7 mouse cellular contexts compared by ENCODE assay signal in the genomic region with DNA sequence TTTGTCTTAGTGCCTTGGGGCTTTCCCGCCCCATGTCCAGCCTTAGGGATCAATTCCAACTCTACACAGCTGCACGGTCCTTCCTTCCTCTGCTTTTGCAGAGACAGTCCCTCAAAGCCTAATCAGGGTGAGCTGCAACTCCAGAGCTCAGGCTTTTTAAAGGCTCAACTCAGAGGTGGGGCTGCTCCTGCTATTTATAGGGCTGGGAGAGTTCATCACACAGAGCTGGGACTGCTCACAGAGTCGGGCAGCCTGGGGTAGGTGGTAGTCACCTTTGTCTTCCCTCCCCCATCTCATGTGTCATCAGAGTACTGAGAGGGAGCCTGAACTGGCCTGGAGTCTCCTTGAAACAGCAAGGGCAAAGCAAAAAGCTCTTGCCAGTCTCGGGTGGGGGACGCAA. TPM values are rescaled to one million over a fixed set of nuclear protein-coding genes. Genes with fewer than 3 reads are reported as not detected.
DNase-seq lines count a peak whose midpoint lies in the region; ATAC-seq and TF ChIP-seq lines count a peak whose summit lies in the region.

No protein-coding gene starts in this region.

- TF ChIP-seq POLR2A in liver, adult 2 months (IDR thresholded peaks at IDR 0.05; ENCODE audit: extremely low read depth, insufficient read depth, low read length): no peak

- no peaks in the 10 kb centered on the region for H3K9me3 ChIP-seq in forebrain, embryonic 16.5 days (ENCODE audit: control insufficient read depth, low read length)
- H3K9me3 ChIP-seq in neural tube, embryonic 14.5 days (ENCODE audit: control insufficient read depth, low read length): no peaks in the 10 kb centered on the region

- H3K4me3 ChIP-seq in liver, adult 2 months (ENCODE audit: insufficient read depth, low read depth, low read length): no peak overlapping the region
- H3K4me3 ChIP-seq in forebrain, embryonic 16.5 days (replicated peaks; ENCODE audit: low read length): no peak overlapping the region
- no peak overlapping the region for H3K4me3 ChIP-seq in neural tube, embryonic 14.5 days (ENCODE audit: low read depth, low read length)

- no peak for ATAC-seq in forebrain, embryonic 16.5 days
- ATAC-seq in neural tube, embryonic 14.5 days (ENCODE audit: low read depth): no peak

- no peaks in the 10 kb centered on the region for H3K27me3 ChIP-seq in liver, adult 2 months (ENCODE audit: control insufficient read depth, insufficient read depth, low read length)
- H3K27me3 ChIP-seq in forebrain, embryonic 16.5 days (replicated peaks; ENCODE audit: control insufficient read depth, insufficient read depth, low read length): no peaks in the 10 kb centered on the region
- no peaks in the 10 kb centered on the region for H3K27me3 ChIP-seq in neural tube, embryonic 14.5 days (ENCODE audit: control insufficient read depth, insufficient read depth, low read length)

- WGBS in liver, adult 2 months: 66% methylated on average over 5 of the region's 5 CpGs
- 62% methylated on average over 5 of the region's 5 CpGs for WGBS in forebrain, embryonic 16.5 days
- WGBS in neural tube, embryonic 14.5 days: 53% methylated on average over 5 of the region's 5 CpGs

- H3K4me2 ChIP-seq in forebrain, embryonic 16.5 days (ENCODE audit: low read length): no peak overlapping the region
- H3K4me2 ChIP-seq in neural tube, embryonic 14.5 days (ENCODE audit: low read depth, low read length): no peak overlapping the region

- intact Hi-C loops in heart, postnatal 10 days (cut with DNase I): loop anchor here (2.0 kb wide), 1 partner anchor 21 kb away; no protein-coding TSS in a partner anchor

- TF ChIP-seq CTCF in liver, adult 2 months (IDR thresholded peaks at IDR 0.05; ENCODE audit: low read depth, low read length): no peak

- H3K36me3 ChIP-seq in liver, adult 2 months (ENCODE audit: control insufficient read depth, insufficient read depth, low read length): no peaks in the 10 kb centered on the region
- peaks cover 11% of the 10 kb centered on the region for H3K36me3 ChIP-seq in forebrain, embryonic 16.5 days (ENCODE audit: control insufficient read depth, insufficient read depth)
- peaks cover 4% of the 10 kb centered on the region for H3K36me3 ChIP-seq in neural tube, embryonic 14.5 days (ENCODE audit: control insufficient read depth, insufficient read depth, low read length)

- H3K4me1 ChIP-seq in liver, adult 2 months (ENCODE audit: control insufficient read depth, insufficient read depth, low read length): peaks cover 2% of the 10 kb centered on the region; the same call in 1 of the 2 replicates
- H3K4me1 ChIP-seq in forebrain, embryonic 16.5 days (replicated peaks; ENCODE audit: control insufficient read depth, insufficient read depth, low read length): peaks cover 35% of the 10 kb centered on the region
- peaks cover 13% of the 10 kb centered on the region; the same call in 1 of the 2 replicates for H3K4me1 ChIP-seq in neural tube, embryonic 14.5 days (ENCODE audit: control insufficient read depth, insufficient read depth, low read length)

- DNase-seq in liver, adult 2 months (ENCODE audit: extremely low read depth, low read depth, low spot score): no peak
- no peak for DNase-seq in liver
- DNase-seq in heart, postnatal 10 days: peak; percentile 80 to 86
- no peak for DNase-seq in layer of hippocampus, postnatal 36 days
- no peak for DNase-seq in spleen, postnatal 14 days (ENCODE audit: low spot score in 2 of 2)

- peak overlapping the region; percentile 58 for H3K27ac ChIP-seq in liver, adult 2 months (replicated peaks; ENCODE audit: insufficient read depth, low read depth, low read length)
- H3K27ac ChIP-seq in forebrain, embryonic 16.5 days (ENCODE audit: low read length): peak overlapping the region; percentile 48
- peak overlapping the region; percentile 24; the same call in 1 of the 2 replicates for H3K27ac ChIP-seq in neural tube, embryonic 14.5 days (ENCODE audit: low read depth, low read length)

- 0 out of 2 replicates have a peak overlapping the region, but pooled peaks have one; percentile 28 for H3K9ac ChIP-seq in liver, adult 2 months (ENCODE audit: low read depth, low read length)
- no peak overlapping the region for H3K9ac ChIP-seq in forebrain, embryonic 16.5 days (replicated peaks; ENCODE audit: low read depth, low read length)
- H3K9ac ChIP-seq in neural tube, embryonic 14.5 days (replicated peaks; ENCODE audit: low read depth, low read length): no peak overlapping the region

- H3K79me2 ChIP-seq in liver, adult 2 months (ENCODE audit: control insufficient read depth, insufficient read depth, low read length): 0 out of 2 replicates have a peak, but pooled peaks cover 5% of the 10 kb centered on the region

RNA-seq across cellular contexts. Expression of a gene that starts 22.8 kb away (rescaled TPM):
- total RNA-seq in liver, adult 2 months (2014; rRNA removed): 2.5 TPM in 2 replicates
- 1.6 and 3.3 TPM in 2 replicates for polyA plus RNA-seq in liver, adult 2 months (2012; rRNA removed)
- 16.0 and 17.9 TPM in 2 replicates for polyA plus RNA-seq in forebrain, embryonic 16.5 days (2015; fragmentation: Nextera tagmentation; extraction: Ambion mirVana)
- total RNA-seq in heart, postnatal 10 days (2021): 10 to 100 TPM; 26.1 to 36.5 TPM
- 14.2 and 17.2 TPM in 2 replicates for polyA plus RNA-seq in neural tube, embryonic 14.5 days (2014; fragmentation: Nextera tagmentation; extraction: Ambion mirVana)
- total RNA-seq in layer of hippocampus, postnatal 36 days (2021): 10 to 100 TPM; 14.7 to 16.2 TPM

RNA-seq across cellular contexts. Expression of a gene that starts 37.9 kb away (rescaled TPM):
- total RNA-seq in liver, adult 2 months (2014; rRNA removed): 40.9 and 41.8 TPM in 2 replicates
- 8.9 and 14.3 TPM in 2 replicates for polyA plus RNA-seq in liver, adult 2 months (2012; rRNA removed)
- 42.5 and 50.6 TPM in 2 replicates for polyA plus RNA-seq in forebrain, embryonic 16.5 days (2015; fragmentation: Nextera tagmentation; extraction: Ambion mirVana)
- 10 to 100 TPM; 48.9 to 49.0 TPM for total RNA-seq in heart, postnatal 10 days (2021)
- polyA plus RNA-seq in neural tube, embryonic 14.5 days (2014; fragmentation: Nextera tagmentation; extraction: Ambion mirVana): 50.9 and 78.8 TPM in 2 replicates
- total RNA-seq in layer of hippocampus, postnatal 36 days (2021): 100 to 1,000 TPM in 1 of 2 experiments, 10 to 100 TPM in 1; 86.0 to 101 TPM

Comparison
In these comparisons a context has a peak if more than half of its experiments do, and no peak if none do; other contexts are left out.
1. DNase-seq: peak in heart, postnatal 10 days (2 of 2); none in liver, adult 2 months (single experiment), liver (single experiment), layer of hippocampus, postnatal 36 days (0 of 2) and spleen, postnatal 14 days (0 of 2).
2. Peak in every context shown above with its lines, with median percentiles within 50 percentile points of each other: H3K27ac ChIP-seq.